15 mouse cellular contexts compared by ENCODE assay signal in the genomic region with DNA sequence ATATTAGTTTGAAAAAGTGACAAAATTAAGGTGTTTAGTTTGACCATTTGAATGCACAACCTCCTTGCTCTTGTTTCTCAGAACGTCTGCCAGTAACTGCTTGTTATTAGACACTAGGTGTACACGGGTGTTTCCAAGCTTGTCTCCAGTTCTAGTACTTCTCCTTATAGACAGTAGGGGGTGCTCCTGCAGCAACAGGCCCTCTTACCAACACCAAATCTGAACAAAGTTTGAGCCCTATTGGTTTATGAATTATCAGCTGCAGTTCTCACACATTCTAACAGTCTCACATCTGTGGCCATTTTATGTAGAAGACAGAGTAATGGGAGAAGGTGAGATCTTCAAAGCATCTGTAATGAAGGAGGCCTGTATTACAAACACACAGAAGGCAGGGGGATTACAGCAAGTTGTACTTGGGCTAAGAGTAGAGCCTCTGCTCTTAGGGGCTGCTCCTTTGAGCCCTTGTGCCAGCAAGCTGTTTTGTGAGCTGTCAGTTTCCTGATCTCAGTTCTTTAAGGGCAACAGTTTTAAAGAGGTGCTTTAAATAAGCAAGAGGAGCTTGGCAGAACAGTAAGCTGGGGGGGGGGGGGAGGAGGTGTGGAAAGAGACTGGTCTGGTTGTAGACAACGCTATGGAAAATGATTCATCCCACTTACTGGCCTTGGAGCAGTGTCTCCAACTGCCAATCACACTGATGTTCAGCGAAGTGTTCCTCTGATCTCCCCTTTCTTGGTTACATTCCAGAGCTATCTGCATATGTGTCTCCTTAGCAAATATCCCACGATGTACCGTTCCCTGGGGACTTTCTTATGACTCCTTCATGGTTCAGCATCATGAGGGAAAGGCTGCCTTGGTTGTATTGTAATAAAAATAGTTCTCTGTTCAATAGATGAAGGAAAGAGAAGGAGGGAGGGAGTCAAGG.
DNase-seq lines count a peak whose midpoint lies in the region; ATAC-seq and TF ChIP-seq lines count a peak whose summit lies in the region.
"Had no signal": no experiment of that assay in that cellular context is flagged by ENCODE, and none has a peak within 500 bp of the region (broad histone marks: within the 10 kb centered on the region; RNA-seq: fewer than 3 reads in every experiment).

No protein-coding gene starts in this region.

- no peak overlapping the region for H3K27ac ChIP-seq in gastrocnemius, adult 2 months
- H3K27ac ChIP-seq in midbrain, embryonic 14.5 days (replicated peaks; ENCODE audit: low read depth, low read length), result no peak overlapping the region
- H3K27ac ChIP-seq in midbrain, embryonic 11.5 days (ENCODE audit: low read depth, low read length), result no peak overlapping the region
- H3K27ac ChIP-seq in stomach, postnatal 0 days (replicated peaks), result no peak overlapping the region
- H3K27ac ChIP-seq: embryonic facial prominence, embryonic 12.5 days; forebrain, embryonic 12.5 days; midbrain, embryonic 15.5 days; neural tube, embryonic 13.5 days had no signal

- no peaks in the 10 kb centered on the region for H3K36me3 ChIP-seq in midbrain, embryonic 14.5 days (ENCODE audit: control insufficient read depth, insufficient read depth, low read length)
- H3K36me3 ChIP-seq in midbrain, embryonic 11.5 days (ENCODE audit: control insufficient read depth, insufficient read depth, low read length), result no peaks in the 10 kb centered on the region
- no peaks in the 10 kb centered on the region for H3K36me3 ChIP-seq in stomach, postnatal 0 days (ENCODE audit: control insufficient read depth, insufficient read depth, low read length)
- H3K36me3 ChIP-seq: embryonic facial prominence, embryonic 12.5 days; forebrain, embryonic 12.5 days; midbrain, embryonic 15.5 days; neural tube, embryonic 13.5 days had no signal

- no peak overlapping the region for H3K4me2 ChIP-seq in midbrain, embryonic 14.5 days (ENCODE audit: low read length)
- H3K4me2 ChIP-seq in midbrain, embryonic 11.5 days, result no peak overlapping the region
- no peak overlapping the region for H3K4me2 ChIP-seq in stomach, postnatal 0 days (replicated peaks; ENCODE audit: low read depth)
- H3K4me2 ChIP-seq: embryonic facial prominence, embryonic 12.5 days; forebrain, embryonic 12.5 days; midbrain, embryonic 15.5 days; neural tube, embryonic 13.5 days had no signal

- 67% methylated on average over 6 of the region's 6 CpGs for WGBS in midbrain, embryonic 14.5 days
- WGBS in midbrain, embryonic 11.5 days, result 68% methylated on average over 6 of the region's 6 CpGs
- 41% methylated on average over 6 of the region's 6 CpGs for WGBS in stomach, postnatal 0 days

- H3K9me3 ChIP-seq in midbrain, embryonic 14.5 days (ENCODE audit: control insufficient read depth, low read length), result no peaks in the 10 kb centered on the region
- no peaks in the 10 kb centered on the region for H3K9me3 ChIP-seq in midbrain, embryonic 11.5 days (ENCODE audit: control insufficient read depth, low read length)
- no peaks in the 10 kb centered on the region for H3K9me3 ChIP-seq in stomach, postnatal 0 days (ENCODE audit: control insufficient read depth, low read length)
- H3K9me3 ChIP-seq: embryonic facial prominence, embryonic 12.5 days; forebrain, embryonic 12.5 days; midbrain, embryonic 15.5 days; neural tube, embryonic 13.5 days had no signal

- H3K27me3 ChIP-seq in midbrain, embryonic 14.5 days (ENCODE audit: control insufficient read depth, insufficient read depth, low read length), result no peaks in the 10 kb centered on the region
- no peaks in the 10 kb centered on the region for H3K27me3 ChIP-seq in midbrain, embryonic 11.5 days (ENCODE audit: control insufficient read depth, insufficient read depth, low read length)
- no peaks in the 10 kb centered on the region for H3K27me3 ChIP-seq in stomach, postnatal 0 days (ENCODE audit: control insufficient read depth, insufficient read depth, low read length)
- H3K27me3 ChIP-seq: embryonic facial prominence, embryonic 12.5 days; forebrain, embryonic 12.5 days; midbrain, embryonic 15.5 days; neural tube, embryonic 13.5 days had no signal

- peak; percentile 39 for TF ChIP-seq CTCF in gastrocnemius, adult 2 months (IDR thresholded peaks at IDR 0.05)
- TF ChIP-seq CTCF in stomach, postnatal 0 days (IDR thresholded peaks at IDR 0.05; ENCODE audit: low read depth), result peak; percentile 55

- no peak for DNase-seq in gastrocnemius, adult 2 months
- DNase-seq in gastrocnemius, postnatal 25 days, result no peak
- peak; percentile 19 for DNase-seq in midbrain, embryonic 14.5 days
- DNase-seq in midbrain, embryonic 11.5 days (ENCODE audit: low spot score, missing footprints), result no peak
- peak; percentile 36 for DNase-seq in embryo, embryonic 10 days (ENCODE audit: low spot score)
- DNase-seq in stomach, postnatal 0 days (ENCODE audit: low spot score), result no peak
- no peak for DNase-seq in testis, postnatal 10 days (ENCODE audit: low spot score)
- DNase-seq in adrenal gland, adult 18-20 months (ENCODE audit: low spot score in 2 of 2), result no peak
- DNase-seq: heart, postnatal 14 days had no signal

- no peak for TF ChIP-seq EP300 in stomach, postnatal 0 days (optimal IDR thresholded peaks at IDR 0.05)

- H3K4me3 ChIP-seq in gastrocnemius, adult 2 months, result no peak overlapping the region
- H3K4me3 ChIP-seq in midbrain, embryonic 14.5 days (replicated peaks; ENCODE audit: low read depth, low read length), result no peak overlapping the region
- no peak overlapping the region for H3K4me3 ChIP-seq in midbrain, embryonic 11.5 days (ENCODE audit: low read depth, low read length)
- no peak overlapping the region for H3K4me3 ChIP-seq in stomach, postnatal 0 days (ENCODE audit: low read depth, low read length)
- H3K4me3 ChIP-seq: embryonic facial prominence, embryonic 12.5 days; forebrain, embryonic 12.5 days; midbrain, embryonic 15.5 days; neural tube, embryonic 13.5 days had no signal

- ATAC-seq in midbrain, embryonic 14.5 days (ENCODE audit: low FRiP score, low TSS enrichment), result no peak
- no peak for ATAC-seq in midbrain, embryonic 11.5 days (ENCODE audit: low FRiP score)
- no peak for ATAC-seq in stomach, postnatal 0 days (ENCODE audit: low FRiP score, low TSS enrichment)
- ATAC-seq: activated CD4-positive, CD25-positive, alpha-beta regulatory T cell, adult 4 months; CD4-positive, CD25-positive, alpha-beta regulatory T cell, adult 4 months; midbrain, embryonic 15.5 days had no signal

- no peaks in the 10 kb centered on the region for H3K4me1 ChIP-seq in midbrain, embryonic 14.5 days (ENCODE audit: control insufficient read depth, insufficient read depth, low read length)
- no peaks in the 10 kb centered on the region for H3K4me1 ChIP-seq in midbrain, embryonic 11.5 days (ENCODE audit: control insufficient read depth, insufficient read depth, low read length)
- no peaks in the 10 kb centered on the region for H3K4me1 ChIP-seq in stomach, postnatal 0 days (replicated peaks; ENCODE audit: control insufficient read depth, insufficient read depth)
- H3K4me1 ChIP-seq: embryonic facial prominence, embryonic 12.5 days; forebrain, embryonic 12.5 days; midbrain, embryonic 15.5 days; neural tube, embryonic 13.5 days had no signal

- intact Hi-C loops in gastrocnemius, adult 2 months (cut with DNase I), result no loop called here

- H3K9ac ChIP-seq in midbrain, embryonic 14.5 days (replicated peaks; ENCODE audit: low read length), result no peak overlapping the region
- no peak overlapping the region for H3K9ac ChIP-seq in midbrain, embryonic 11.5 days (ENCODE audit: low read length)
- H3K9ac ChIP-seq in stomach, postnatal 0 days (ENCODE audit: low read length), result no peak overlapping the region
- H3K9ac ChIP-seq: embryonic facial prominence, embryonic 12.5 days; forebrain, embryonic 12.5 days; midbrain, embryonic 15.5 days; neural tube, embryonic 13.5 days had no signal

Comparison
In these comparisons a context has a peak if more than half of its experiments do, and no peak if none do; other contexts are left out.
1. DNase-seq: peak in midbrain, embryonic 14.5 days (single experiment) and embryo, embryonic 10 days (single experiment); none in gastrocnemius, adult 2 months (single experiment), gastrocnemius, postnatal 25 days (single experiment), midbrain, embryonic 11.5 days (single experiment), stomach, postnatal 0 days (single experiment), testis, postnatal 10 days (single experiment) and adrenal gland, adult 18-20 months (0 of 2).